Mouse (Mus musculus): ENCODE data around the gene Wfdc2. TPM values are rescaled to one million over a fixed set of nuclear protein-coding genes. Genes with fewer than 3 reads are reported as not detected.
"Not testable (repeated sequence)": the region's sequence is repeated elsewhere in the genome, so short reads cannot be mapped to it uniquely, and the experiment has no call there.

Wfdc2 gene
- total and polyA plus RNA-seq, 2 experiments from 2014 or later: 0.38 to 1.9 TPM

GRCm38 (mm10) chr2:164566997-164567396 lies 4.8 kb downstream of the Wfdc2 start:
- no peak overlapping the region for H3K27ac ChIP-seq (ENCODE audit: low read depth, low read length)
- H3K9ac ChIP-seq (replicated peaks; ENCODE audit: low read length, poor library complexity, severe bottlenecking): no peak overlapping the region
- ATAC-seq (ENCODE audit: low FRiP score) (no peak), DNase-seq (ENCODE audit: low spot score) (no peak)
- no peak overlapping the region for H3K4me2 ChIP-seq (ENCODE audit: low read depth, low read length, poor library complexity, severe bottlenecking)
- H3K4me3 ChIP-seq (ENCODE audit: low read depth, low read length): no peak overlapping the region
- no peaks in the 10 kb centered on the region for H3K9me3 ChIP-seq (ENCODE audit: low read length)
- H3K4me1 ChIP-seq (ENCODE audit: insufficient read depth, low read length): no peaks in the 10 kb centered on the region
- TF ChIP-seq CTCF (IDR thresholded peaks at IDR 0.05): peak; percentile 30
- no peaks in the 10 kb centered on the region for H3K36me3 ChIP-seq (ENCODE audit: insufficient read depth, low read length)
- 96% methylated on average over 2 of the region's 2 CpGs for WGBS
- H3K27me3 ChIP-seq (ENCODE audit: insufficient read depth, low read length): peaks cover 7% of the 10 kb centered on the region; the same call in 1 of the 2 replicates

GRCm38 (mm10) chr2:164567460-164567859 lies 5.2 kb downstream of the Wfdc2 start:
- WGBS: 94% methylated on average over 5 of the region's 5 CpGs
- Histone ChIP-seq H3K9ac (replicated peaks; ENCODE audit: low read length, poor library complexity, severe bottlenecking) (no peak overlapping the region), H3K27me3 (ENCODE audit: insufficient read depth, low read length) (peaks cover 7% of the 10 kb centered on the region; the same call in 1 of the 2 replicates), H3K9me3 (ENCODE audit: low read length) (no peaks in the 10 kb centered on the region), H3K4me2 (ENCODE audit: low read depth, low read length, poor library complexity, severe bottlenecking) (no peak overlapping the region), H3K4me3 (ENCODE audit: low read depth, low read length) (no peak overlapping the region), H3K36me3 (ENCODE audit: insufficient read depth, low read length) (no peaks in the 10 kb centered on the region), H3K4me1 (ENCODE audit: insufficient read depth, low read length) (no peaks in the 10 kb centered on the region), H3K27ac (ENCODE audit: low read depth, low read length) (no peak overlapping the region)
- no peak for TF ChIP-seq CTCF (IDR thresholded peaks at IDR 0.05)
- DNase-seq (ENCODE audit: low spot score) (no peak), ATAC-seq (ENCODE audit: low FRiP score) (no peak)

DNA sequence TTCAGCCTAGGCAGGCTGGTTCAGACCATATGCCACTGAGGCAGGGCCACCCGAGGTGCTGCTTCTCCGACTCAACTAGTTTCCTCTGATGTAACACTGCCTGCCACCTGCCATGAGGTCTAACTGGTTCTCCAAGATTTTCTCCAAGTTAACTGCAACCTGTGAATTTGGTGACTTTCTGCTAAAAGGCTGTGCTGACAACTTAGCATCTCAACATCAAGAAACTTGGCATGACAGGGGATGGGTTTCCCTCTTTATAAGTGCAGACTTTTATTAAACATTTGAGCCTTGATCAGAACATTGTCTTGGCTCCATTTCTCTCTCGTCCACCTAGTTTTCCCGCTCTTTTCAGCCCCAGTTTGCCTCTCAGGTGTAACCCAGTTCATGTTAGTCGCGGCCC lies 11.1 kb downstream of the Wfdc2 start, which contains the start of gene Spint3:
Gene Spint3 (minus strand): TSS at position 101 of the 400 bp plus-strand sequence.
- H3K27ac ChIP-seq (ENCODE audit: low read depth, low read length); H3K9ac ChIP-seq (replicated peaks; ENCODE audit: low read length, poor library complexity, severe bottlenecking); H3K4me2 ChIP-seq (ENCODE audit: low read depth, low read length, poor library complexity, severe bottlenecking); H3K36me3 ChIP-seq (ENCODE audit: insufficient read depth, low read length); H3K9me3 ChIP-seq (ENCODE audit: low read length); ATAC-seq (ENCODE audit: low FRiP score); H3K27me3 ChIP-seq (ENCODE audit: insufficient read depth, low read length); H3K4me3 ChIP-seq (ENCODE audit: low read depth, low read length); DNase-seq (ENCODE audit: low spot score); H3K4me1 ChIP-seq (ENCODE audit: insufficient read depth, low read length): not testable (repeated sequence)
- WGBS: 84% methylated on average over 6 of the region's 6 CpGs

DNA sequence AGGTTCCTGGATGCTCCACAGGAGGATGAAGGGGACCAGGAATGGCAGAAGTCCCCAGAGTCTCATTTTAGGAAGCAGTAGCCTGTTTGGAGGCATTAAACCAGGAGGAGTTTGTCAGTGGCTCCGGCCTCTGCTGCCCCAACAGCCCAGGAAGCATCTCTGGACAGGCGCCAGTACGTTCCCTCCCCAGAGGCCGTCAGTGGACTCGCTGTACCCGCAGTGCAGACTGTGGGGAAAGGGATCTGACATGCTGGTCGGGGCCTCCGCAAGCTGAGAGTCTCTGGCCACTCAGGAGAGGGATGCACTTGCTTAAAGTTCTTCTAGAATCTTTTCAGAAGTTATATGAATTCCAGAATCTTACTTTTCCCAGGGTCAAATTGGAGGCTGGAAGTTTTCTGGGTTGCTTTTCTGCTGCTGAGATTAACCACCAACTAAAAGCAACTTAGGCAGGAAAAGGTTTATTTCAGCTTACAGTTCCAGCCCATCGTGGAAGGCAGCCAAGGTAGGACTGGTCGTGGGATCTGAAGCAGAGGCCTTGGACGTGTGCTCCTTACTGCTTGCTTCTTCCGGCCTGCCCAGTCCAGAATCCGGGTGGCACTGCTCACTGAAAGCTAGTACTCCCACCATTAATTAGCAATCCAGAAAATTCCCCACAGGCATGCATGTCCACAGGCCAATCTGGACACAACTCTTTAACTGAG lies 23.0 kb downstream of the Wfdc2 start, which contains the start of gene Wfdc6a:
Gene Wfdc6a (minus strand): TSS at position 423 of the 701 bp plus-strand sequence.
- not testable (repeated sequence) for H3K36me3 ChIP-seq (ENCODE audit: insufficient read depth, low read length); H3K27me3 ChIP-seq (ENCODE audit: insufficient read depth, low read length); DNase-seq (ENCODE audit: low spot score); H3K4me2 ChIP-seq (ENCODE audit: low read depth, low read length, poor library complexity, severe bottlenecking); H3K9me3 ChIP-seq (ENCODE audit: low read length); H3K4me1 ChIP-seq (ENCODE audit: insufficient read depth, low read length); H3K9ac ChIP-seq (replicated peaks; ENCODE audit: low read length, poor library complexity, severe bottlenecking); ATAC-seq (ENCODE audit: low FRiP score); H3K4me3 ChIP-seq (ENCODE audit: low read depth, low read length); H3K27ac ChIP-seq (ENCODE audit: low read depth, low read length)
- WGBS: 55% methylated on average over 13 of the region's 13 CpGs

DNA sequence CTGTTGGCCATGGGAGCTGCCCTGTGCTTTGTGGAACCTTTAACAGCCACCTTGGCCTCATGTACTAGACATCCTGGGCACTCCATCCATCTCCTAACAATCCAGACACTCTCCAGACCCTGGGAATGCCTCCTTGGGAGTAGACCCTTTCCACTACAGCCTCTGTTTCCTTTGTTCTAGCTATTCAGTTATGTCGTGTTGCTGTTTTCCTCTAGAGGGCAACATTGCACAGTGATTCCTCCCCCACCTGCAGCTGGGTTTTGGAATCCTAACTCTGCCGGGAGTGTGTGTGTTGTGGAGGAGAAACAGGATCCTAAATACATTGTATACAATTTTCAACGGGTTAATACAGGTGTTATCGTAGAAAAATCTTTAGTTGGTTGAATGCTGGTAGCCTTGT lies 29.8 kb downstream of the Wfdc2 start:
- no peaks in the 10 kb centered on the region for H3K36me3 ChIP-seq (ENCODE audit: insufficient read depth, low read length)
- peak; percentile 94 for TF ChIP-seq CTCF (IDR thresholded peaks at IDR 0.05)
- no peak overlapping the region for H3K27ac ChIP-seq (ENCODE audit: low read depth, low read length)
- DNase-seq (ENCODE audit: low spot score) (peak; percentile 72), ATAC-seq (ENCODE audit: low FRiP score) (no peak)
- H3K27me3 ChIP-seq (ENCODE audit: insufficient read depth, low read length): no peaks in the 10 kb centered on the region
- WGBS: 7% methylated on average over 4 of the region's 4 CpGs
- no peak overlapping the region for H3K4me3 ChIP-seq (ENCODE audit: low read depth, low read length)
- H3K4me1 ChIP-seq (ENCODE audit: insufficient read depth, low read length): no peaks in the 10 kb centered on the region
- H3K9ac ChIP-seq (replicated peaks; ENCODE audit: low read length, poor library complexity, severe bottlenecking): no peak overlapping the region; the same call in 1 of the 2 replicates
- H3K4me2 ChIP-seq (ENCODE audit: low read depth, low read length, poor library complexity, severe bottlenecking): no peak overlapping the region
- H3K9me3 ChIP-seq (ENCODE audit: low read length): no peaks in the 10 kb centered on the region

- ATAC-seq (ENCODE audit: low FRiP score) (no peak), DNase-seq (ENCODE audit: low spot score) (no peak)
- H3K4me3 ChIP-seq (ENCODE audit: low read depth, low read length): no peak within 1 kb of the TSS
- TF ChIP-seq CTCF (IDR thresholded peaks at IDR 0.05): no peak
- H3K9me3 ChIP-seq (ENCODE audit: low read length): no peaks in the 10 kb centered on the region
- no peaks in the 10 kb centered on the region for H3K36me3 ChIP-seq (ENCODE audit: insufficient read depth, low read length)
- H3K27me3 ChIP-seq (ENCODE audit: insufficient read depth, low read length): no peaks in the 10 kb centered on the region
- H3K9ac ChIP-seq (replicated peaks; ENCODE audit: low read length, poor library complexity, severe bottlenecking): no peak within 1 kb of the TSS
- H3K4me2 ChIP-seq (ENCODE audit: low read depth, low read length, poor library complexity, severe bottlenecking): no peak within 1 kb of the TSS
- no peak within 1 kb of the TSS for H3K27ac ChIP-seq (ENCODE audit: low read depth, low read length)
- H3K4me1 ChIP-seq (ENCODE audit: insufficient read depth, low read length): no peaks in the 10 kb centered on the region
- WGBS: 83% methylated on average over 4 of the region's 4 CpGs
Observed at GRCm38 (mm10) chr2:164593494-164593893, 31.3 kb downstream of the Wfdc2 start, which contains the start of gene Eppin. Gene Eppin (minus strand): TSS chr2:164593594.
